Mouse (Mus musculus) MEL (cell line): ENCODE measurements around the gene Tfam. TPM values are rescaled to one million over a fixed set of nuclear protein-coding genes. Genes with fewer than 3 reads are reported as not detected.

Experiments
- DNase-seq: peaks from one replicate; pipeline ENCODE4 v3.0.0; 2011; ENCODE audit warnings: low read depth, low spot score
- H3K27ac ChIP-seq: 2 replicates; pipeline ENCODE4 v1.5.1; 2012; ENCODE audit warnings: low read depth, mild to moderate bottlenecking, control low read depth, low read length, moderate library complexity; ENCODE audit not compliant: control insufficient read depth
- H3K27me3 ChIP-seq, 2 experiments: fragments of 150-350 bp in 1 of 2; sonication (generic) in 1 of 2; 2 replicates each; pipeline ENCODE4 v1.6.1; 2012; ENCODE audit warnings: low read length in 2 of 2, mild to moderate bottlenecking in 2 of 2, improper control_type of control experiment in 1 of 2, moderate library complexity in 1 of 2; ENCODE audit not compliant: insufficient read depth in 2 of 2, control insufficient read depth in 1 of 2
- H3K36me3 ChIP-seq, 2 experiments: 2 replicates each; pipeline ENCODE4 v1.6.1; 2012 to 2014; ENCODE audit warnings: low read length in 2 of 2, improper control_type of control experiment in 1 of 2, inconsistent platforms in 1 of 2, mild to moderate bottlenecking in 1 of 2; ENCODE audit not compliant: insufficient read depth in 2 of 2, control insufficient read depth in 1 of 2
- H3K4me1 ChIP-seq, 2 experiments: fragments of 150-350 bp in 1 of 2; sonication (generic) in 1 of 2; 2 replicates each; pipeline ENCODE4 v1.6.1; 2012; ENCODE audit warnings: low read length in 2 of 2, improper control_type of control experiment in 1 of 2, mild to moderate bottlenecking in 1 of 2; ENCODE audit not compliant: insufficient read depth in 2 of 2, control insufficient read depth in 1 of 2
- H3K4me3 ChIP-seq, 2 experiments: fragments of 150-350 bp in 1 of 2; sonication (generic) in 1 of 2; 2 replicates each; pipeline ENCODE4 v1.5.1; 2012; ENCODE audit warnings: low read depth in 2 of 2, low read length in 2 of 2, mild to moderate bottlenecking in 2 of 2, moderate library complexity in 2 of 2, control low read depth in 1 of 2, improper control_type of control experiment in 1 of 2; ENCODE audit not compliant: control insufficient read depth in 1 of 2, insufficient read depth in 1 of 2
- H3K79me2 ChIP-seq: 2 replicates; pipeline ENCODE4 v1.6.1; 2012; ENCODE audit warnings: mild to moderate bottlenecking, low read length, moderate library complexity; ENCODE audit not compliant: control insufficient read depth, poor library complexity, insufficient read depth
- H3K9ac ChIP-seq: 2 replicates; pipeline ENCODE4 v1.6.1; 2012; ENCODE audit warnings: low read depth, mild to moderate bottlenecking, control low read depth, low read length, moderate library complexity; ENCODE audit not compliant: control insufficient read depth, poor library complexity, severe bottlenecking
- H3K9me3 ChIP-seq: fragments of 150-350 bp; sonication (generic); replicated peaks from 2 replicates; pipeline ENCODE4 v1.6.1; 2012; ENCODE audit warnings: mild to moderate bottlenecking, low read length, improper control_type of control experiment, moderate library complexity; ENCODE audit not compliant: insufficient read depth
- CHD1 ChIP-seq: IDR thresholded peaks from 2 replicates; pipeline ENCODE4 v1.6.1; 2012; ENCODE audit warnings: low read depth, mild to moderate bottlenecking, inconsistent platforms, low read length, improper control_type of control experiment
- ELF1 ChIP-seq: IDR thresholded peaks from 2 replicates; pipeline ENCODE4 v1.6.1; 2014; ENCODE audit warnings: low read depth, mild to moderate bottlenecking, inconsistent platforms, low read length, improper control_type of control experiment, moderate library complexity
- ETS1 ChIP-seq: IDR thresholded peaks from 2 replicates; pipeline ENCODE4 v1.6.1; 2012; ENCODE audit warnings: low read depth, mild to moderate bottlenecking, inconsistent platforms, low read length, improper control_type of control experiment, moderate library complexity
- GATA1 ChIP-seq: IDR thresholded peaks from 2 replicates; pipeline ENCODE4 v1.6.1; 2011; ENCODE audit warnings: low read depth, low read length, improper control_type of control experiment
- HCFC1 ChIP-seq: IDR thresholded peaks from 2 replicates; pipeline ENCODE4 v1.6.1; 2012; ENCODE audit warnings: low read depth, mild to moderate bottlenecking, inconsistent platforms, low read length, improper control_type of control experiment, moderate library complexity
- MAFK ChIP-seq: IDR thresholded peaks from 2 replicates; pipeline ENCODE4 v1.6.1; 2011; ENCODE audit warnings: low read depth, mild to moderate bottlenecking, low read length, improper control_type of control experiment, borderline replicate concordance
- MAX ChIP-seq: IDR thresholded peaks from 2 replicates; pipeline ENCODE4 v1.6.1; 2011; ENCODE audit warnings: low read length, improper control_type of control experiment
- MAZ ChIP-seq: IDR thresholded peaks from 2 replicates; pipeline ENCODE4 v1.6.1; 2012; ENCODE audit warnings: low read depth, mild to moderate bottlenecking, inconsistent platforms, low read length, improper control_type of control experiment
- MEF2A ChIP-seq: IDR thresholded peaks from 2 replicates; pipeline ENCODE4 v1.6.1; 2014; ENCODE audit warnings: low read depth, mild to moderate bottlenecking, inconsistent platforms, low read length, improper control_type of control experiment; ENCODE audit not compliant: poor library complexity, insufficient replicate concordance, severe bottlenecking; ENCODE audit errors: extremely low read depth
- MYB ChIP-seq: IDR thresholded peaks from 2 replicates; pipeline ENCODE4 v1.6.1; 2011; ENCODE audit warnings: mild to moderate bottlenecking, low read depth, low read length, improper control_type of control experiment
- MYC ChIP-seq: IDR thresholded peaks from 2 replicates; pipeline ENCODE4 v1.6.1; 2011; ENCODE audit warnings: low read depth, mild to moderate bottlenecking, low read length, improper control_type of control experiment, moderate library complexity
- NELFE ChIP-seq: IDR thresholded peaks from 2 replicates; pipeline ENCODE4 v1.6.1; 2011; ENCODE audit warnings: low read depth, low read length, improper control_type of control experiment
- NRF1 ChIP-seq: IDR thresholded peaks from 2 replicates; pipeline ENCODE4 v1.6.1; 2014; ENCODE audit warnings: low read depth, mild to moderate bottlenecking, inconsistent platforms, low read length, improper control_type of control experiment, moderate library complexity; ENCODE audit not compliant: poor library complexity, insufficient read depth, severe bottlenecking
- POLR2A ChIP-seq, 2 experiments: IDR thresholded peaks; 2 replicates each; pipeline ENCODE4 v1.6.1; 2011 to 2012; ENCODE audit warnings: low read length in 2 of 2, mild to moderate bottlenecking in 2 of 2, control low read depth in 1 of 2, improper control_type of control experiment in 1 of 2, low read depth in 1 of 2, moderate library complexity in 1 of 2; ENCODE audit not compliant: control insufficient read depth in 1 of 2, insufficient read depth in 1 of 2, poor library complexity in 1 of 2
- POLR2AphosphoS2 ChIP-seq: IDR thresholded peaks from 2 replicates; pipeline ENCODE4 v1.6.1; 2011; ENCODE audit warnings: low read length, improper control_type of control experiment
- SIN3A ChIP-seq: IDR thresholded peaks from 2 replicates; pipeline ENCODE4 v1.6.1; 2012; ENCODE audit warnings: low read length, improper control_type of control experiment, inconsistent platforms
- TBP ChIP-seq: IDR thresholded peaks from 2 replicates; pipeline ENCODE4 v1.8.0; 2011; ENCODE audit warnings: low read depth, low read length, improper control_type of control experiment
- TCF12 ChIP-seq: IDR thresholded peaks from 2 replicates; pipeline ENCODE4 v1.6.1; 2014; ENCODE audit warnings: low read depth, mild to moderate bottlenecking, inconsistent platforms, low read length, improper control_type of control experiment, moderate library complexity
- USF1 ChIP-seq: IDR thresholded peaks from 2 replicates; pipeline ENCODE4 v1.6.1; 2014; ENCODE audit warnings: low read depth, mild to moderate bottlenecking, inconsistent platforms, low read length, improper control_type of control experiment, moderate library complexity
- USF2 ChIP-seq, 2 experiments: IDR thresholded peaks; 2 replicates each; pipeline ENCODE4 v1.6.1; 2011 to 2012; ENCODE audit warnings: improper control_type of control experiment in 2 of 2, low read length in 2 of 2, borderline replicate concordance in 1 of 2, inconsistent platforms in 1 of 2, low read depth in 1 of 2, mild to moderate bottlenecking in 1 of 2; ENCODE audit not compliant: insufficient read depth in 1 of 2
- ZC3H11A ChIP-seq: IDR thresholded peaks from 2 replicates; pipeline ENCODE4 v1.6.1; 2012; ENCODE audit warnings: low read depth, mild to moderate bottlenecking, inconsistent platforms, low read length, improper control_type of control experiment
- ZKSCAN1 ChIP-seq: IDR thresholded peaks from 2 replicates; pipeline ENCODE4 v1.6.1; 2012; ENCODE audit warnings: low read depth, mild to moderate bottlenecking, inconsistent platforms, low read length, improper control_type of control experiment, moderate library complexity
- ZMIZ1 ChIP-seq: IDR thresholded peaks from 2 replicates; pipeline ENCODE4 v1.6.1; 2012; ENCODE audit warnings: low read depth, mild to moderate bottlenecking, inconsistent platforms, low read length, improper control_type of control experiment, moderate library complexity
- ZNF384 ChIP-seq: IDR thresholded peaks from 2 replicates; pipeline ENCODE4 v1.6.1; 2012; ENCODE audit warnings: low read depth, mild to moderate bottlenecking, inconsistent platforms, low read length, improper control_type of control experiment
- polyA plus RNA-seq, 2 experiments: library from polyadenylated mRNA; stranded (reverse) in 1 of 2; unstranded in 1 of 2; fragments of >175 nt in 1 of 2; fragments of >200 nt in 1 of 2; gene quantifications; 2 replicates each; pipeline versions ENCODE4 v1.2.1 to v1.2.4; 2012; ENCODE audit warnings: low replicate concordance in 2 of 2, low read depth in 1 of 2; ENCODE audit not compliant: insufficient read length in 2 of 2, insufficient read depth in 1 of 2, missing spikeins in 1 of 2
- total RNA-seq: library from RNA; depleted of rRNA; stranded (reverse); fragments of 300-350 nt; gene quantifications from 2 replicates; pipeline ENCODE4 v1.2.3, GENCODE M21; 2012

The Tfam gene
- total and polyA plus RNA-seq, 3 experiments = 55.9 to 97.8 (median 76.4) TPM

GRCm38 (mm10) chr10:71246956-71247355, 8.9 kb upstream of the Tfam start:
- Histone ChIP-seq H3K36me3 (no peaks in the 10 kb centered on the region), H3K9ac (no peak overlapping the region), H3K27ac (no peak overlapping the region), H3K27me3 (0 out of 4 replicates have a peak, but pooled peaks cover 0 to 3% of the 10 kb centered on the region in 2 experiments), H3K9me3 (no peaks in the 10 kb centered on the region), H3K4me1 (no peaks in the 10 kb centered on the region), H3K79me2 (no peaks in the 10 kb centered on the region), H3K4me3 (no peak overlapping the region)
- TF ChIP-seq MAFK (no peak), ZKSCAN1 (no peak), ZMIZ1 (no peak), MYC (no peak), MYB (no peak), MAZ (no peak), ZC3H11A (no peak), POLR2AphosphoS2 (no peak), MAX (no peak), USF2 (IDR thresholded peaks at IDR 0.05; ENCODE audit: borderline replicate concordance in 1 of 2, insufficient read depth in 1 of 2, low read depth in 1 of 2, low read length in 2 of 2) (no peak), USF1 (no peak), NRF1 (no peak), ETS1 (no peak)
- no peak for DNase-seq

DNA sequence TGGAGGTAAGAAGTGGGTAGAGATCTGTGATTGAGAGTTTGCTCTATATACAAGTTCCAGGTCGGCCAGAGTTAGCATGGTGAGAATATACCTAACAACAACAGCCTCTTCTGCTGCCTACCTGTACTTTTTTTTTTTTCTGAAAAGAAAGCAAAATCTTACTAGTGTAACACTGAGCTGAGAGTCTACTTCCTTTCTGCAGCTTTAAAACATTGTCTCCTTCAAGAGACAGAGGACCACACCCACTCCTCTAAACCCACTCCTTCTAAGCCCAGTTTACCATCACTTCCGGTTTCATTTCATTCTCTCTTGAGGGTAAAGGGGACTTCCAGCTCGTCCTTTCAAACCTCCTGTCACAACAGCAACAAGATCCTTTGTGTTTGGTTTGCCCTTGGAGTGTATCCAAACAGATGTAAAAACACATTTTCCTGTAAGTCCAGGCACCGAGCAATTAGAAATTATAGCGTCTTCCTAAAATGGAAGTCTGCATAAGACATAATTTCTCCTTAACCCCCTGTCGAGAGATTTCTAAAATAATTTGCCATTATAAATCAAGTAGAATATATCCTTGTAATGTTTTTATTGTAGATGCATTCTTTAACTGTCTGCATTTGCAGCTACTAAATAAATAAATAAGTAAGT, 1.5 kb upstream of the Tfam start:
- peaks cover 15% of the 10 kb centered on the region for H3K79me2 ChIP-seq
- TF ChIP-seq TBP (peak; percentile 93), NRF1 (no peak), ELF1 (peak; percentile 84), HCFC1 (peak; percentile 68), CHD1 (no peak), ETS1 (0 out of 2 replicates have a peak, but pooled peaks have one; percentile 40), GATA1 (no peak), NELFE (peak; percentile 56), ZNF384 (peak; percentile 51), TCF12 (peak; percentile 70), POLR2A (IDR thresholded peaks at IDR 0.05; ENCODE audit: control insufficient read depth in 1 of 2, insufficient read depth in 1 of 2, low read depth in 1 of 2, low read length in 2 of 2, poor library complexity in 1 of 2) (peak in 1 of 2 experiments; percentile 68; a peak in 2 of 4 replicates), SIN3A (peak; percentile 77), MEF2A (no peak), MAZ (no peak)
- H3K9ac ChIP-seq = peak overlapping the region; percentile 88
- H3K9me3 ChIP-seq = no peaks in the 10 kb centered on the region
- H3K4me1 ChIP-seq = peaks cover 3 to 11% of the 10 kb centered on the region in 2 experiments
- H3K4me3 ChIP-seq = peak overlapping the region; percentile 59 to 72
- H3K27ac ChIP-seq = no peak overlapping the region
- peak; percentile 85 for DNase-seq
- peaks cover 5 to 22% of the 10 kb centered on the region in 2 experiments for H3K36me3 ChIP-seq
- 0 out of 4 replicates have a peak, but pooled peaks cover 0 to 3% of the 10 kb centered on the region in 2 experiments for H3K27me3 ChIP-seq
